Mouse (Mus musculus): ENCODE measurements around the gene Dnmt3c. TPM values are rescaled to one million over a fixed set of nuclear protein-coding genes. Genes with fewer than 3 reads are reported as not detected.

Gene Dnmt3c
- total and polyA plus RNA-seq, 2 experiments from 2014 or later: 0.05 TPM; not detected in 1

GRCm38 (mm10) chr2:153724871-153725270, 28.4 kb downstream of the Dnmt3c start:
- H3K27me3 ChIP-seq (ENCODE audit: control insufficient read depth, insufficient read depth, low read length): no peaks in the 10 kb centered on the region
- no peaks in the 10 kb centered on the region for H3K4me1 ChIP-seq (ENCODE audit: control insufficient read depth, insufficient read depth)
- no peaks in the 10 kb centered on the region for H3K36me3 ChIP-seq (replicated peaks; ENCODE audit: control insufficient read depth, insufficient read depth, low read length)
- H3K4me3 ChIP-seq (ENCODE audit: low read depth, low read length): no peak overlapping the region
- TF ChIP-seq EP300 (IDR thresholded peaks at IDR 0.05; ENCODE audit: low read depth): no peak
- TF ChIP-seq CTCF (IDR thresholded peaks at IDR 0.05; ENCODE audit: low read depth): no peak
- no peak overlapping the region for H3K4me2 ChIP-seq (ENCODE audit: low read depth, low read length)
- H3K9me3 ChIP-seq (replicated peaks; ENCODE audit: control insufficient read depth, low read length): no peaks in the 10 kb centered on the region
- ATAC-seq (ENCODE audit: insufficient read depth, low read depth): no peak
- WGBS: 51% methylated on average over 2 of the region's 2 CpGs
- no peak for DNase-seq (ENCODE audit: low spot score)
- no peak overlapping the region for H3K27ac ChIP-seq (ENCODE audit: low read depth)
- H3K9ac ChIP-seq (replicated peaks; ENCODE audit: low read depth, low read length): no peak overlapping the region

GRCm38 (mm10) chr2:153725291-153725690, 28.8 kb downstream of the Dnmt3c start:
- DNase-seq (ENCODE audit: low spot score) (no peak), ATAC-seq (ENCODE audit: insufficient read depth, low read depth) (no peak)
- Histone ChIP-seq H3K4me2 (ENCODE audit: low read depth, low read length) (no peak overlapping the region), H3K4me3 (ENCODE audit: low read depth, low read length) (no peak overlapping the region), H3K9me3 (replicated peaks; ENCODE audit: control insufficient read depth, low read length) (no peaks in the 10 kb centered on the region), H3K36me3 (replicated peaks; ENCODE audit: control insufficient read depth, insufficient read depth, low read length) (no peaks in the 10 kb centered on the region), H3K4me1 (ENCODE audit: control insufficient read depth, insufficient read depth) (no peaks in the 10 kb centered on the region), H3K9ac (replicated peaks; ENCODE audit: low read depth, low read length) (no peak overlapping the region), H3K27me3 (ENCODE audit: control insufficient read depth, insufficient read depth, low read length) (no peaks in the 10 kb centered on the region), H3K27ac (ENCODE audit: low read depth) (no peak overlapping the region)
- WGBS: 96% methylated on average over 4 of the region's 4 CpGs
- TF ChIP-seq EP300 (IDR thresholded peaks at IDR 0.05; ENCODE audit: low read depth): no peak
- TF ChIP-seq CTCF (IDR thresholded peaks at IDR 0.05; ENCODE audit: low read depth): no peak

GRCm38 (mm10) chr2:153734033-153734432, 37.6 kb downstream of the Dnmt3c start:
- Histone ChIP-seq H3K9me3 (replicated peaks; ENCODE audit: control insufficient read depth, low read length) (no peaks in the 10 kb centered on the region), H3K9ac (replicated peaks; ENCODE audit: low read depth, low read length) (no peak overlapping the region), H3K27me3 (ENCODE audit: control insufficient read depth, insufficient read depth, low read length) (no peaks in the 10 kb centered on the region), H3K36me3 (replicated peaks; ENCODE audit: control insufficient read depth, insufficient read depth, low read length) (no peaks in the 10 kb centered on the region), H3K4me2 (ENCODE audit: low read depth, low read length) (no peak overlapping the region), H3K27ac (ENCODE audit: low read depth) (no peak overlapping the region), H3K4me1 (ENCODE audit: control insufficient read depth, insufficient read depth) (no peaks in the 10 kb centered on the region), H3K4me3 (ENCODE audit: low read depth, low read length) (no peak overlapping the region)
- TF ChIP-seq EP300 (IDR thresholded peaks at IDR 0.05; ENCODE audit: low read depth) (no peak), CTCF (IDR thresholded peaks at IDR 0.05; ENCODE audit: low read depth) (no peak)
- WGBS: 68% methylated on average over 4 of the region's 4 CpGs
- no peak for ATAC-seq (ENCODE audit: insufficient read depth, low read depth)
- no peak for DNase-seq (ENCODE audit: low spot score)

- TF ChIP-seq CTCF (IDR thresholded peaks at IDR 0.05; ENCODE audit: low read depth) (peak; percentile 8; the same call in 1 of the 2 replicates), EP300 (IDR thresholded peaks at IDR 0.05; ENCODE audit: low read depth) (no peak)
- DNase-seq (ENCODE audit: low spot score) (peak; percentile 99), ATAC-seq (ENCODE audit: insufficient read depth, low read depth) (peak; percentile 98)
- Histone ChIP-seq H3K9ac (replicated peaks; ENCODE audit: low read depth, low read length) (peak within 1 kb of the TSS; percentile 82), H3K4me2 (ENCODE audit: low read depth, low read length) (peak within 1 kb of the TSS; percentile 88), H3K9me3 (replicated peaks; ENCODE audit: control insufficient read depth, low read length) (no peaks in the 10 kb centered on the region), H3K36me3 (replicated peaks; ENCODE audit: control insufficient read depth, insufficient read depth, low read length) (no peaks in the 10 kb centered on the region), H3K4me3 (ENCODE audit: low read depth, low read length) (peak within 1 kb of the TSS; percentile 78), H3K27me3 (ENCODE audit: control insufficient read depth, insufficient read depth, low read length) (no peaks in the 10 kb centered on the region), H3K27ac (ENCODE audit: low read depth) (peak within 1 kb of the TSS; percentile 92), H3K4me1 (ENCODE audit: control insufficient read depth, insufficient read depth) (peaks cover 40% of the 10 kb centered on the region)
- 10% methylated on average over 58 of the region's 58 CpGs for WGBS
These were observed 44.3 kb downstream of the Dnmt3c start, which contains the start of gene Mapre1 for GRCm38 (mm10) chr2:153740500-153741436. Gene Mapre1 (plus strand): TSS chr2:153741274.

- DNase-seq (ENCODE audit: low spot score): peak; percentile 60
- WGBS: under 1% methylated on average over 48 of the region's 56 CpGs
- Histone ChIP-seq H3K27ac (ENCODE audit: low read depth) (peak overlapping the region; percentile 92), H3K9ac (replicated peaks; ENCODE audit: low read depth, low read length) (peak overlapping the region; percentile 82), H3K4me2 (ENCODE audit: low read depth, low read length) (peak overlapping the region; percentile 88), H3K4me1 (ENCODE audit: control insufficient read depth, insufficient read depth) (peaks cover 43% of the 10 kb centered on the region), H3K27me3 (ENCODE audit: control insufficient read depth, insufficient read depth, low read length) (no peaks in the 10 kb centered on the region), H3K36me3 (replicated peaks; ENCODE audit: control insufficient read depth, insufficient read depth, low read length) (peaks cover 5% of the 10 kb centered on the region; the same call in 1 of the 2 replicates), H3K9me3 (replicated peaks; ENCODE audit: control insufficient read depth, low read length) (no peaks in the 10 kb centered on the region), H3K4me3 (ENCODE audit: low read depth, low read length) (peak overlapping the region; percentile 78)
- ATAC-seq (ENCODE audit: insufficient read depth, low read depth): peak; percentile 81
- TF ChIP-seq EP300 (IDR thresholded peaks at IDR 0.05; ENCODE audit: low read depth) (0 out of 2 replicates have a peak, but pooled peaks have one; percentile 23), CTCF (IDR thresholded peaks at IDR 0.05; ENCODE audit: low read depth) (no peak)
These were observed 45.1 kb downstream of the Dnmt3c start for GRCm38 (mm10) chr2:153741437-153742065.

Measured in heart, postnatal 0 days (tissue).